Mouse (Mus musculus): ENCODE results near the gene Pygb. TPM values are rescaled to one million over a fixed set of nuclear protein-coding genes. Genes with fewer than 3 reads are reported as not detected.

The Pygb gene
- polyA plus RNA-seq, 1 experiment from 2014 or later: 57.8 TPM

DNA sequence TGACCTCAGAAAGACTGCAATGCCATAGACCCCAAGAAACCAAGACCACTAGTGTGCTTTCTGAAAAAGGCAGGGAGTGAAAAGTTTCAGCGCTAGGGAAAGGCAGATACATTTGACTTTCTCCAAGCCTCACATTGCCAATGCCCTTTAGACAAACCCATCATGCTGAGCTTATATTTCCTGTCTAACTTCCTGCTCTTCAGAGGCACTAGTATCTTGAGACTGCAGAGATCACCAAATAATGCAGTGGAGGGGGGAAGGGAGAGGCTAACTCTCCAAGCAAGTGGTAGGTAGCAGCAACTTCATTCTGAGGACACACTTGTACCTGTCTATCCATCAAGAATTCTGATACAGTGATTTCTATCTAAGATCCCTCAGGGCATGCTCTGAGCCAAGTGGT, 82.9 kb downstream of the Pygb start:
- no peaks in the 10 kb centered on the region for H3K9me3 ChIP-seq (ENCODE audit: control insufficient read depth, low read length)
- H3K27ac ChIP-seq (ENCODE audit: low read depth, low read length): no peak overlapping the region
- WGBS: 86% methylated on average over 1 of the region's 1 CpGs
- no peaks in the 10 kb centered on the region for H3K36me3 ChIP-seq (ENCODE audit: control insufficient read depth, insufficient read depth, low read length)
- no peaks in the 10 kb centered on the region for H3K4me1 ChIP-seq (ENCODE audit: control insufficient read depth, insufficient read depth, low read length)
- no peaks in the 10 kb centered on the region for H3K27me3 ChIP-seq (ENCODE audit: control insufficient read depth, insufficient read depth, low read length)
- no peak overlapping the region for H3K9ac ChIP-seq (ENCODE audit: low read depth, low read length)
- no peak overlapping the region for H3K4me3 ChIP-seq (ENCODE audit: low read length)
- no peak overlapping the region for H3K4me2 ChIP-seq (replicated peaks; ENCODE audit: low read depth, low read length)
- ATAC-seq (ENCODE audit: low FRiP score, low TSS enrichment): no peak

DNA sequence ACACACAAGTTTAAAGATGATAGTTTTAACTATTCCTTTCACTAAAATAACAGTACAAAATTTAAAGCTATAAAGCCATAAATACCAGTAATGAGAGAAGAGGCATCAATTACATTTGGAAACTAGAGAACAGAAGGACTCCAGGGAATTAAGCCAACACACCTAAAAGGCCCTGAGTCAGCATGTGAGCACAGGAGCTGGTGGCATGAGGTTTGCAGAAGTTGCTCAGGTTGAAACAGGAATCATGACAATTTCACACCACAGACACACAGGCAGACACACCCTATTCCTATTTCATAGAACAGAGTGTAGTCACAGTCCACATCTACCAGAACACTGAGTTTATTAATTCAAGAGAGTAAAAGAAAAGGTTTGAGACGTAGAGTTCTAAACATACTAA, 88.0 kb downstream of the Pygb start:
- no peaks in the 10 kb centered on the region for H3K9me3 ChIP-seq (ENCODE audit: control insufficient read depth, low read length)
- WGBS: 88% methylated on average over 1 of the region's 1 CpGs
- no peaks in the 10 kb centered on the region for H3K27me3 ChIP-seq (ENCODE audit: control insufficient read depth, insufficient read depth, low read length)
- no peak overlapping the region for H3K9ac ChIP-seq (ENCODE audit: low read depth, low read length)
- no peak overlapping the region for H3K4me2 ChIP-seq (replicated peaks; ENCODE audit: low read depth, low read length)
- H3K4me3 ChIP-seq (ENCODE audit: low read length): no peak overlapping the region
- H3K4me1 ChIP-seq (ENCODE audit: control insufficient read depth, insufficient read depth, low read length): no peaks in the 10 kb centered on the region
- ATAC-seq (ENCODE audit: low FRiP score, low TSS enrichment): no peak
- no peaks in the 10 kb centered on the region for H3K36me3 ChIP-seq (ENCODE audit: control insufficient read depth, insufficient read depth, low read length)
- H3K27ac ChIP-seq (ENCODE audit: low read depth, low read length): no peak overlapping the region

DNA sequence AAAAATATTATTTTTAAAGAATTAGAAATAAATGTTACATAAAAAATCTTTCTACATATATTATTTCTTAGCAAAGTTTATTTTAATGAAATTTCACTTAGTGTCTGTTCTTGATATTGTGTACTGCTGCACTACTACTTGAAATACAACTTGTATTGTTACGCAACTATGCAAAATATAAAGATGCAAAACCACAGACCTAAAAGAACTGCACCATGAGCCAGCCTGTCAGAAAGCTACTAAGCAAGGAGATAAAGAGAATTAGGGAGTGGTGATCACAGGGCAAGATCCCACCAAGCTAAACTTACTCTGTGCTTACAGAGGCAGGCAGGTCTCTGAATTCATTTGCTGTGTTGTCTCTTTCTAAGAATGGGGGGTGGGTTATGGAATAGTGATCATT, 88.7 kb downstream of the Pygb start:
- no peaks in the 10 kb centered on the region for H3K4me1 ChIP-seq (ENCODE audit: control insufficient read depth, insufficient read depth, low read length)
- H3K9me3 ChIP-seq (ENCODE audit: control insufficient read depth, low read length): no peaks in the 10 kb centered on the region
- no peak overlapping the region for H3K27ac ChIP-seq (ENCODE audit: low read depth, low read length)
- WGBS: 100% methylated on average over 1 of the region's 1 CpGs
- ATAC-seq (ENCODE audit: low FRiP score, low TSS enrichment): no peak
- no peak overlapping the region for H3K4me3 ChIP-seq (ENCODE audit: low read length)
- no peak overlapping the region for H3K4me2 ChIP-seq (replicated peaks; ENCODE audit: low read depth, low read length)
- no peak overlapping the region for H3K9ac ChIP-seq (ENCODE audit: low read depth, low read length)
- H3K27me3 ChIP-seq (ENCODE audit: control insufficient read depth, insufficient read depth, low read length): no peaks in the 10 kb centered on the region
- no peaks in the 10 kb centered on the region for H3K36me3 ChIP-seq (ENCODE audit: control insufficient read depth, insufficient read depth, low read length)

DNA sequence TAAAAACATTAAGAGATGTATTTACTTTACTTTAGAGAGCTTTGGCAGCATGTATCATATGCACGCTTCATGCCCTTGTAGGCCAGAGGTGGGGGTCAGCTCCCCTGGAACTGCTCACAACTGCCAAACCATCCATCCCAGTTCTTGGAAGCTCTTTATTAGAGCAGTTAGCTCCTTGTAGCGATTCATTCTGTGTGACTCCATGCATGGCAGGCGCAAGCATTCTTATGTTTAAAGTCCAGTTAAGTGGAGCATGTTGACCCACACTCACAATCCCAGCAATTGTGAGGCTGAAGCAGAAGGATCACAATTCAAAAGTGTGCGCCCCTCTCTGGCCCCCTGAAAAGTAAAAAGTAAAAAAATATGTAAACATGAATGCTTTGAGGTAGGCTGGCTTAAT, 91.0 kb downstream of the Pygb start:
- no peaks in the 10 kb centered on the region for H3K27me3 ChIP-seq (ENCODE audit: control insufficient read depth, insufficient read depth, low read length)
- H3K4me1 ChIP-seq (ENCODE audit: control insufficient read depth, insufficient read depth, low read length): no peaks in the 10 kb centered on the region
- WGBS: 80% methylated on average over 4 of the region's 4 CpGs
- no peaks in the 10 kb centered on the region for H3K36me3 ChIP-seq (ENCODE audit: control insufficient read depth, insufficient read depth, low read length)
- no peak overlapping the region for H3K9ac ChIP-seq (ENCODE audit: low read depth, low read length)
- no peak overlapping the region for H3K27ac ChIP-seq (ENCODE audit: low read depth, low read length)
- H3K4me3 ChIP-seq (ENCODE audit: low read length): no peak overlapping the region
- H3K9me3 ChIP-seq (ENCODE audit: control insufficient read depth, low read length): no peaks in the 10 kb centered on the region
- no peak overlapping the region for H3K4me2 ChIP-seq (replicated peaks; ENCODE audit: low read depth, low read length)
- no peak for ATAC-seq (ENCODE audit: low FRiP score, low TSS enrichment)

Other genes starting within 250 kb of the Pygb start
- gene Cst7, start 216.3 kb upstream of the Pygb start, polyA plus RNA-seq (2014; fragmentation: Nextera tagmentation; extraction: Ambion mirVana): 0.22 TPM in 1 of 2 replicates, not detected in the other
- 31.9 and 41.3 TPM in 2 replicates for gene Apmap, start 178.2 kb upstream of the Pygb start, polyA plus RNA-seq (2014; fragmentation: Nextera tagmentation; extraction: Ambion mirVana)
- gene Acss1, start 118.2 kb upstream of the Pygb start, polyA plus RNA-seq (2014; fragmentation: Nextera tagmentation; extraction: Ambion mirVana): 2.3 and 5.6 TPM in 2 replicates
- not detected in 2 replicates for gene Vsx1, start 97.4 kb upstream of the Pygb start, polyA plus RNA-seq (2014; fragmentation: Nextera tagmentation; extraction: Ambion mirVana)
- gene Entpd6, start 37.7 kb upstream of the Pygb start, polyA plus RNA-seq (2014; fragmentation: Nextera tagmentation; extraction: Ambion mirVana): 17.5 and 27.9 TPM in 2 replicates
- 46.7 and 72.0 TPM in 2 replicates for gene Abhd12, start 118.0 kb downstream of the Pygb start, polyA plus RNA-seq (2014; fragmentation: Nextera tagmentation; extraction: Ambion mirVana)
- gene Gins1, start 118.7 kb downstream of the Pygb start, polyA plus RNA-seq (2014; fragmentation: Nextera tagmentation; extraction: Ambion mirVana): 62.8 and 77.8 TPM in 2 replicates

Measured in kidney, embryonic 14.5 days (tissue).